17 mouse cellular contexts compared by ENCODE assay signal in genomic region chr14:112029331-112029730, GRCm38 (mm10).
DNase-seq lines count a peak whose midpoint lies in the region.
"Had no signal": no experiment of that assay in that cellular context is flagged by ENCODE, and none has a peak within 500 bp of the region (broad histone marks: within the 10 kb centered on the region; RNA-seq: fewer than 3 reads in every experiment).

No protein-coding gene starts in this region.

- peak; percentile 18 for DNase-seq in layer of hippocampus, adult 11-12 months (ENCODE audit: low spot score)
- DNase-seq in layer of hippocampus, postnatal 10 days (ENCODE audit: low spot score in 2 of 2), result no peak
- DNase-seq in right cerebral cortex, adult 2 months (ENCODE audit: low spot score in 2 of 2), result peak; percentile 16 to 18
- DNase-seq in right cerebral cortex, postnatal 4 days, result no peak
- DNase-seq in layer of hippocampus, adult 9-11 months, result peak; percentile 67
- no peak for DNase-seq in gastrocnemius, adult 18-20 months (ENCODE audit: low spot score)
- DNase-seq in heart, adult 11 months, result no peak
- DNase-seq: adrenal gland, postnatal 25 days; cerebellum, adult 11-12 months; cerebellum, postnatal 10 days; gastrocnemius, postnatal 36 days; heart, postnatal 36 days; kidney, adult 11 months; kidney, postnatal 36 days; liver, embryonic 13.5 days; lung, adult 2 months; lung, postnatal 14 days had no signal

Comparison
In these comparisons a context has a peak if more than half of its experiments do, and no peak if none do; other contexts are left out.
1. DNase-seq: peak in layer of hippocampus, adult 11-12 months (single experiment), right cerebral cortex, adult 2 months (2 of 2) and layer of hippocampus, adult 9-11 months (single experiment); none in layer of hippocampus, postnatal 10 days (0 of 2), right cerebral cortex, postnatal 4 days (single experiment), gastrocnemius, adult 18-20 months (single experiment) and heart, adult 11 months (single experiment).